Mouse (Mus musculus) midbrain, postnatal 0 days (tissue): ENCODE data around the gene Gm13083. TPM values are rescaled to one million over a fixed set of nuclear protein-coding genes. Genes with fewer than 3 reads are reported as not detected.
"Not testable (repeated sequence)": the region's sequence is repeated elsewhere in the genome, so short reads cannot be mapped to it uniquely, and the experiment has no call there.

Experiments used
- ATAC-seq: fragments of 200-750 bp; cut with Nextera tagmentation; 2 replicates; pipeline ENCODE4 v1.8.0; 2017; ENCODE audit warnings: moderate number of reproducible peaks, mild to moderate bottlenecking, moderate TSS enrichment, moderate library complexity; ENCODE audit not compliant: low FRiP score
- DNase-seq: peaks from one replicate; pipeline ENCODE4 v3.0.0-alpha.2; 2015; ENCODE audit warnings: low spot score
- H3K27ac ChIP-seq: fragments of 300-500 bp; sonication (generic); 2 replicates; pipeline ENCODE4 v1.5.1; 2014; ENCODE audit warnings: low read depth, mild to moderate bottlenecking, low read length, mixed read lengths
- H3K27me3 ChIP-seq: fragments of 300-500 bp; sonication (generic); 2 replicates; pipeline ENCODE4 v1.6.1; 2014; ENCODE audit warnings: low read length, control low read depth, mixed read lengths; ENCODE audit not compliant: insufficient read depth
- H3K36me3 ChIP-seq: fragments of 300-500 bp; sonication (generic); 2 replicates; pipeline ENCODE4 v1.6.1; 2014; ENCODE audit warnings: low read length, control low read depth, mixed read lengths; ENCODE audit not compliant: insufficient read depth
- H3K4me1 ChIP-seq: fragments of 300-500 bp; sonication (generic); 2 replicates; pipeline ENCODE4 v1.6.1; 2014; ENCODE audit warnings: mild to moderate bottlenecking, control low read depth, antibody characterized with exemption, low read length, mixed read lengths; ENCODE audit not compliant: insufficient read depth
- H3K4me2 ChIP-seq: fragments of 300-500 bp; sonication (generic); 2 replicates; pipeline ENCODE4 v1.6.1; 2014; ENCODE audit warnings: low read depth, mild to moderate bottlenecking, low read length, mixed read lengths; ENCODE audit not compliant: poor library complexity, severe bottlenecking
- H3K4me3 ChIP-seq: fragments of 300-500 bp; sonication (generic); 2 replicates; pipeline ENCODE4 v1.5.1; 2014; ENCODE audit warnings: low read depth, mild to moderate bottlenecking, low read length, moderate library complexity
- H3K9ac ChIP-seq: fragments of 300-500 bp; sonication (generic); replicated peaks from 2 replicates; pipeline ENCODE4 v1.6.1; 2014; ENCODE audit warnings: mild to moderate bottlenecking, low read length, moderate library complexity, mixed read lengths; ENCODE audit not compliant: poor library complexity, severe bottlenecking
- H3K9me3 ChIP-seq: fragments of 300-500 bp; sonication (generic); 2 replicates; pipeline ENCODE4 v1.6.1; 2016; ENCODE audit warnings: low read length, control low read depth
- WGBS: fragments of 180-500 bp; shearing (Covaris S2); extraction: QIAGEN DNeasy Blood & Tissue Kit; methylation state at CpG from one replicate; pipeline ENCODE4 v1.1.7; 2014; 5-methylcytosine and 5-hydroxymethylcytosine counted together
- polyA plus RNA-seq: library from polyadenylated mRNA; unstranded; fragments of >200 nt; fragmentation: Nextera tagmentation; extraction: Ambion mirVana; gene quantifications from 2 replicates; pipeline ENCODE4 v1.2.1, GENCODE M21; 2015
- total RNA-seq: library from RNA; depleted of rRNA; stranded (reverse); fragments of >200 nt; gene quantifications from 2 replicates; pipeline ENCODE4 v1.2.3, GENCODE M21; 2014; rRNA removed

Gene Gm13083
- not detected in 2 replicates for total RNA-seq
- polyA plus RNA-seq = not detected in 2 replicates

DNA sequence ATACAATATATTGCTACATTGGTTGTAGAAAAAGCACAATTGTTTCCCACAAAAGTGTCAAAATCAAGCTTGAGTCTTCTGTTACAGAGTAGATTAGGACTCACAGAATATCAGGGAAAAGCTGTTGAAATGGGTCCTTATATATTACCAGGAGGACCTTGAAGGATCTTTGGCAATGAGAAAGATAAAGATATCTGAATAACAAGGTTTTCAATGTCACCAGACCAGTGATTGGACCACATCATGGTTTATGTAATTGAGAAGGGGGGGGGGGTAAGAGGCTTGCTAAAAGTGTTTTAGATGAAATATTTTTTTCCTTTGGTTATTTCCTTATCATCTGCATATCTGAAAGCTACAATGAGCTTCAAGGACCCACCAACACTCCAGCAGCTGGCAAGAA, at the start of gene Gm13083:
Gene Gm13083, plus strand, starts transcription at position 301 of the 400 bp plus-strand sequence.
- not testable (repeated sequence) for H3K9ac ChIP-seq, H3K27me3 ChIP-seq, H3K4me3 ChIP-seq, H3K36me3 ChIP-seq, H3K9me3 ChIP-seq, H3K4me2 ChIP-seq, ATAC-seq, H3K27ac ChIP-seq, DNase-seq, H3K4me1 ChIP-seq

DNA sequence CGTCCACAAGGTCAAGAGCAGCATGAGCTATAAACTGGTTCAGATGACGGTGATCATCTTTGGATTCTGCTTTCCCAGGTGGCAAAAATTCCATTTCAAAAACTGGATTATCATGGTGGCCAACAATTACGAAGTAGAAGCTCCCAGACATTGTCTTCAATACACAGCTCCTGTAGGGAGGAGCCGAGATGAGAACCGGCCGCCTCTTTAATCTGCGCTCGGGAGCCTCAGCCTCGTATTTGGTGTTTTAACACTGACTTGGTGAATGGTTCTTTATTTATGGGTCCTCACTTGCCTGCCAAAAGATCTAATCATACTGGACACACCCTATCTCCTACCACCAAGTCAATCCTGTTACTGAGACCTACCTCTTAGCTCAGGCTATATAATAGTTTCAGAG, 2.9 kb upstream of the Gm13083 start:
- H3K4me3 ChIP-seq, H3K27ac ChIP-seq, H3K4me2 ChIP-seq, H3K27me3 ChIP-seq, H3K9ac ChIP-seq, H3K36me3 ChIP-seq, H3K9me3 ChIP-seq, H3K4me1 ChIP-seq, DNase-seq, ATAC-seq: not testable (repeated sequence)
- 85% methylated on average over 9 of the region's 9 CpGs for WGBS

DNA sequence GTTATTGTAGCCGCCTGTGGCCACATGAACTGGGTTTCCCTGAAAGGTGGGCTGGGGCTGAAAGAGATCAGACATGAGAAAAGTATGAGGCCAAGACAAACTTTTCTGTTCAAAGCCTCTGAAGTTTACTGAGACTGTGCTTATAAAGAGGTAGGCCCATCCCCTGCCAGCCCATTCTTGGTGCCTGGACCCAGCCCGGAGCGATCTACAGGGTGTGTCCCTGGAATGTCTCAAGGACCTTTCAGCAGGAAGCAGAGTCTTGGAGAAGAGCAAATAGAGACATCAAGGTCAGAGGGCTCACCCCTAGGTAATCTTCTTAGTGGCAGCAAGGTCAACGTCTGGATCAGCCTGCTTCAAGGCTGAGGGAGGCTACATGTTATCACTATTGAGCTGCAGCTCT, 3.3 kb downstream of the Gm13083 start:
- not testable (repeated sequence) for H3K9ac ChIP-seq, H3K27me3 ChIP-seq, H3K36me3 ChIP-seq, H3K27ac ChIP-seq, H3K4me1 ChIP-seq, H3K4me2 ChIP-seq, ATAC-seq, DNase-seq, H3K9me3 ChIP-seq, H3K4me3 ChIP-seq
- 79% methylated on average over 4 of the region's 4 CpGs for WGBS

DNA sequence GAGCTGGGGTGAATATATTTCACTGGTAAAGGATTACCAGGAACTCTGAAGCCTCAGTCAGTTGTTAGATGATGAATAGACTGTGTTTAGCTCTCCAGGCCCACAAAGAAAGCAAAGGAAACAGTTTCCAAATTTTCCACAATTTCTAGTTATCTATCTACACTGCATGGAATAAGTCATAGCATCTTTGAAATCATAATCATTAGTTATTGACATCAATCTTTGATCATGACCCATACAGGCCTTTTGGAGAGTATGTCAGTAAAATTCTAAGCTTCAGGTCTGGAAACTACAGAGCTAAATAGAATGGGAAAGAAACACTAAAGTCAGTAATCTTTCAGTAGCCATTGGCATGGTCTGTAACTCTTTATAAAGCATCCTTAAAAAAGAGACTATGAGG, 42.3 kb downstream of the Gm13083 start, which contains the start of gene Gm13088:
Gene Gm13088, minus strand, starts transcription at position 101 of the 400 bp plus-strand sequence.
- not testable (repeated sequence) for H3K36me3 ChIP-seq, H3K27me3 ChIP-seq, H3K9me3 ChIP-seq, ATAC-seq, H3K27ac ChIP-seq, DNase-seq, H3K4me1 ChIP-seq, H3K4me3 ChIP-seq, H3K4me2 ChIP-seq, H3K9ac ChIP-seq

Other genes starting within 250 kb of the Gm13083 start
- gene Pramel1, start 220.6 kb upstream of the Gm13083 start, total RNA-seq = not detected in 2 replicates
- not detected in 2 replicates for gene Pramel1, start 220.6 kb upstream of the Gm13083 start, polyA plus RNA-seq
- gene Pramef8, start 202.6 kb upstream of the Gm13083 start, total RNA-seq = 34.9 and 39.0 TPM in 2 replicates
- gene Pramef8, start 202.6 kb upstream of the Gm13083 start, polyA plus RNA-seq = 16.1 and 17.0 TPM in 2 replicates
- gene Oog4, start 164.7 kb upstream of the Gm13083 start, total RNA-seq = not detected in 2 replicates
- not detected in 2 replicates for gene Oog4, start 164.7 kb upstream of the Gm13083 start, polyA plus RNA-seq
- not detected in 2 replicates for gene Gm13043, start 103.7 kb upstream of the Gm13083 start, total RNA-seq
- not detected in 2 replicates for gene Gm13043, start 103.7 kb upstream of the Gm13083 start, polyA plus RNA-seq
- gene Gm13040, start 79.0 kb upstream of the Gm13083 start, total RNA-seq = not detected in 2 replicates
- gene Gm13040, start 79.0 kb upstream of the Gm13083 start, polyA plus RNA-seq = not detected in 2 replicates
- gene BC080695, start 63.3 kb upstream of the Gm13083 start, total RNA-seq = not detected in 2 replicates
- gene BC080695, start 63.3 kb upstream of the Gm13083 start, polyA plus RNA-seq = not detected in 2 replicates
- gene Gm13057, start 63.3 kb upstream of the Gm13083 start, total RNA-seq = not detected in 2 replicates
- gene Gm13057, start 63.3 kb upstream of the Gm13083 start, polyA plus RNA-seq = not detected in 2 replicates
- not detected in 2 replicates for gene Gm13088, start 42.2 kb downstream of the Gm13083 start, total RNA-seq
- not detected in 2 replicates for gene Gm13088, start 42.2 kb downstream of the Gm13083 start, polyA plus RNA-seq
- gene Gm13089, start 87.7 kb downstream of the Gm13083 start, total RNA-seq = not detected in 2 replicates
- gene Gm13089, start 87.7 kb downstream of the Gm13083 start, polyA plus RNA-seq = not detected in 2 replicates
- gene Gm13078, start 104.5 kb downstream of the Gm13083 start, total RNA-seq = not detected in 2 replicates
- not detected in 2 replicates for gene Gm13078, start 104.5 kb downstream of the Gm13083 start, polyA plus RNA-seq
- gene Gm13023, start 174.3 kb downstream of the Gm13083 start, total RNA-seq = not detected in 2 replicates
- not detected in 2 replicates for gene Gm13023, start 174.3 kb downstream of the Gm13083 start, polyA plus RNA-seq
- not detected in 2 replicates for gene Gm13084, start 201.1 kb downstream of the Gm13083 start, total RNA-seq
- not detected in 2 replicates for gene Gm13084, start 201.1 kb downstream of the Gm13083 start, polyA plus RNA-seq
- gene Gm13103, start 231.5 kb downstream of the Gm13083 start, total RNA-seq = not detected in 2 replicates
- gene Gm13103, start 231.5 kb downstream of the Gm13083 start, polyA plus RNA-seq = not detected in 2 replicates